Mouse (Mus musculus) lung, postnatal 14 days (tissue): ENCODE measurements around the gene Znrd1as.
A peak's percentile ranks its signal among the peaks of the same experiment; 100 is the strongest.

Experiments
- DNase-seq: peaks from one replicate; pipeline ENCODE4 v3.0.0; 2021

Znrd1as gene

GRCm38 (mm10) chr17:36957999-36958743, at the start of gene Znrd1as, which contains the start of gene Znrd1:
Gene Znrd1as (plus strand): TSS chr17:36958592.
Gene Znrd1 (minus strand): TSS chr17:36958559.
- peak; percentile 94 for DNase-seq

DNA sequence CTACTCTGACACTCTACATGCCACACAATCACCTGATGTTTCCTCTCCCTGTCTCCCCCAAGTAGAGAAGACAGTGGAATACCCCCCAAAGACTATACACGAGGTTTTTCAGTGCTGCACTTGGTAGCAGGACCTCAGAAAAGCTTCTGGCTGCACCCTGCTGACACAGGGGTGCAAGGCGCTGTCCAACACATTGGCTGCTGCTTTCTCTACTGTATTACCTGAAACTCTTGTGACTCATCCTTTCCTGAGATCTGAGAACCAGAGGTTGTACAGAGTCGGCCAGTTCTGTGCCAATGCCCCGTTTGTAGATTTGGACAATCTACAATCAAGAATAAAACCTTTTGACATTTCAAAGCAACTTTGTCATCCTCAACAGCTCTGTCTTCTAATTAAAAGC, 48.6 kb upstream of the Znrd1as start:
- no peak for DNase-seq

DNA sequence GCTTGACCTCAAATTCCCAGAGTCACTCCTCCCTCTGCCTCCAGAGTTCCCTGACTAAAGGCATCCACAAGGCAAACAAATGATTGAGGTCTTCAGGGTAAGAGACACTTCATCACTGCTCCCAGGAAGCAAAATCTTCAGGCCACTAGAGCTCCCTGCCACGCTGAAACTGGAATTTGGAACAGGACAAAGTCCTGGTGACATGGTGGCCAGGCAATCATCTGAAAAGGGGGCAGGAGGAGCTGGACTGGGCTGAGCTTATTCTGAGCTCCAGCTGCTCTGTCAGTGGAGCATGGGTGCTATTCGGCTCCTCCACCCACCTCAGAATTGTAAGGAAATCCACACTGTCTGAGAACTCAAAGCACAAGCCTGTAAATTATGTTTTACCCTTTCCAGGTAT, 46.4 kb upstream of the Znrd1as start:
- DNase-seq: no peak

- DNase-seq: peak; percentile 89
Observed at GRCm38 (mm10) chr17:36914108-36914507, 44.3 kb upstream of the Znrd1as start.

- DNase-seq: peak; percentile 76
Observed at GRCm38 (mm10) chr17:36915076-36915475, 43.3 kb upstream of the Znrd1as start.

DNA sequence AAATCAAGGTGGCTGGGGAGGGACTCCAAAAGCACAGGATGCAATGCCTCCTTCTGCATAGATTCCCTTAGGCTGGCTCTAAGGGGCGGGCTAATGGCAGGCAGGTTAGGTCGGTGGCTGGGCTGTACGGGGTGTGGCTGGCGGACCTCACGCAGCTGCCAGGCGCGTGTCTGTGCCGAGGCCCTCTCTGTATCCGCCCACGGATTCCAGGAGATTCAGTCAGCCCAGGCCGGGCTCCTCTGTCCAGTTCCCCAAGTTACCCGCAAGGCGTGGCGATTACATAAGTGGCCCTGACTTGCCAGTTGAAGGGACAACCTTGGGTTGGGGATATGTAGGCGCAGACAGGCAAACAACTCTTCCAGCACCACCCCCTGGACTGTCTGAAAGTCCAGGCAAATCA, 38.2 kb upstream of the Znrd1as start:
- peak; percentile 17 for DNase-seq

- DNase-seq: no peak
Observed at GRCm38 (mm10) chr17:36922715-36923114, 35.7 kb upstream of the Znrd1as start.

GRCm38 (mm10) chr17:36923491-36923890, 34.9 kb upstream of the Znrd1as start:
- no peak for DNase-seq

DNA sequence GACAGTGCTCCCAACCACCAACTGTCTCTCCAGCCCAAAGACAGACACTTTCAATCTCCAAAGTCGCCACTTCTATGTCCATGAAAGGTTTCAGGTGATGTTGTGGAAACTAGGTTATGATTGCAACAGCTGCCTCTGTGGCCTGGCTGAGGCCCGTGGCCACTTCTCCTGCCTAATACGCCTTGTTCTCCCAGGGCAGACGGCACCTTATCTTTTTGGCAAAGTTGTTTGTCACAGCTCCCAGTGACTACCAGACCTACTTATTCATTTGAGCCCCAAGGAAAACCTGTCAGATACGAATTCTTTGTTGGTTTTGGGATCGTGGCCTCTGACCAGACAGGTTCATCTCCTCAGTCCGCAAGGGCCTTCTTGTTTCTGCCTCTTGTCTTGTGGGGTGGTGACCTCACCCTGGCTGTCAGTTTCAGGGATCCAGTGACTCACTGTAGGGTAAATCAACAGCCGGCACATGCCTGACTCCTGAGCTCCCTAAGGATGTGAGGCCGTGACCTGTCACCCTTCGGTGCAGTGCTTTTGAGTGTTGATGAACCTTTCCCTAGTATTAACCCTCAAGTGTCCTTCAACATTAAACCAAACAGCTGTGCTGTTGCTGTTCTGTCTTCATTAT, 30.8 kb upstream of the Znrd1as start:
- DNase-seq: no peak

DNA sequence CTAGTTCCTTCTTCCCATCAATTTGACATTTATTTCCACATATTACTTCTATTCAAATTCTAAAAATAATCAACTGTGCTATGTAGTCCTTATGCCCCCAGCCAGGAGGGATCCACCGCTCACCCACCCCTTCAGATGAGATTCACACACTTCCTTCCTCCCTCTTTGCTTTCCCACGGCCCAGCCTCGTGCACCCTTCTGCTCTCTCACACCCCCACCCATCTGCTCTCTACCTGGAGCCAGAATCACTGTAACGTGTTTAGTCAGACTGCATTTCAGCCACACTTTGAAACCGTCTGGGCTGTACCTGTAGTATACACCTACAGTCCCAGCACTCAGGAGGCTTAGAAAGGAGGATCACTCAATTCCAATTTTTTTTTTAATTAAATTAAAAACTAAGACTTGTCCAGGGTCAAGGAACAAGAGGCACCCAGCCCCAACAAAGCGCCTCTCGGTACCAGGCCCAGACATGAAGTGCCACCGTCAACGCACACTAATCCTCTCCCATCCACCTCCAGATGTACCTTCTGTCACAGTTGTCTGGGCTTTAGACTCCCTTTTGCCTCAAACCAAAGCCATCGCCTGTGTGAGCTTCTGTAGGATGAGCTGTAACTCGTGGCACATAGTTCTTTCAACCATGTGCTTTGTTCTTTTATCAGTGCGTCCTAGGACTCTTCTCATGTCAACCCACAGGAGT, 29.0 kb upstream of the Znrd1as start:
- DNase-seq: no peak

- no peak for DNase-seq
Observed at GRCm38 (mm10) chr17:36930233-36930632, 28.2 kb upstream of the Znrd1as start.

- DNase-seq: no peak
Observed at GRCm38 (mm10) chr17:36931130-36931529, 27.3 kb upstream of the Znrd1as start.

DNA sequence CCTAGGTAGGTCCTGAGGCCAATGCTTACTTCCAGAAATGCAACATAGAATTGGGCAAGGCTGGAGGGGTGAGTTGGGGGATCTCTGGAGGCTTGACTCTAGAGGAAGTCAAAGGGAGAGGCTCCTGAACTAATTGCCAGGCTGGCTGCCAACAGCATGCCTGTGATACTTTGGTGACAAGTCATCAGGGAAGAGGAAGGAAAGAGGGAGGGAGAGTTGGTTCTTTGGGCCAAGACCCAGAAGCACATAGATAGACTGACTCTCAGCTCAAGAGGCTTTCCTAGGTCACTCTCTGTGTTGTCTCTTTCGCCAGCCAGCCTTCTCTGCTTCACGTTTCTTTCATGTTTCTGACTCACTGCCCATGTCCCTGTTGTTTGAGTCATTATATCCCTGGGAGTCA, 26.6 kb upstream of the Znrd1as start:
- peak; percentile 64 for DNase-seq

- DNase-seq: no peak
Observed at GRCm38 (mm10) chr17:36938056-36938455, 20.3 kb upstream of the Znrd1as start.

DNA sequence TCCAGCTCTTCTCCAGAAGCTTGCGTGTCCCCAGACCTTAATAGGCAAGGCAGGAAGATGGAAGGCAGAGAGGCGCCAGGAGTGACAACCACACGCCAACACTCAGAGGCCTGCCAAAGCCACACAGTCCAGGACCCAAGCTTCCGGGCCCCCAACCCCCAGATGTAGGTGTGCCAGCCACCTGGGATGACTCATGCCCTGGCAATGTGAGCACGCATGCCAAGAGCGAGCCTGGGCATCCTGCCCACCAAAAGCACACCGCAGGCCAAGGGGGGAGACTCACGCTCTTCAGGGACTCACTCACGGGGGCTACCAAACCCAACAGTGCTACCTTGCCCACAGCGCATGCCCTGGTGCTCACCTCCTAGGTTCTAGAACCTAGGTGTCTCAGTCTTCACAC, 16.0 kb upstream of the Znrd1as start:
- peak; percentile 77 for DNase-seq

DNA sequence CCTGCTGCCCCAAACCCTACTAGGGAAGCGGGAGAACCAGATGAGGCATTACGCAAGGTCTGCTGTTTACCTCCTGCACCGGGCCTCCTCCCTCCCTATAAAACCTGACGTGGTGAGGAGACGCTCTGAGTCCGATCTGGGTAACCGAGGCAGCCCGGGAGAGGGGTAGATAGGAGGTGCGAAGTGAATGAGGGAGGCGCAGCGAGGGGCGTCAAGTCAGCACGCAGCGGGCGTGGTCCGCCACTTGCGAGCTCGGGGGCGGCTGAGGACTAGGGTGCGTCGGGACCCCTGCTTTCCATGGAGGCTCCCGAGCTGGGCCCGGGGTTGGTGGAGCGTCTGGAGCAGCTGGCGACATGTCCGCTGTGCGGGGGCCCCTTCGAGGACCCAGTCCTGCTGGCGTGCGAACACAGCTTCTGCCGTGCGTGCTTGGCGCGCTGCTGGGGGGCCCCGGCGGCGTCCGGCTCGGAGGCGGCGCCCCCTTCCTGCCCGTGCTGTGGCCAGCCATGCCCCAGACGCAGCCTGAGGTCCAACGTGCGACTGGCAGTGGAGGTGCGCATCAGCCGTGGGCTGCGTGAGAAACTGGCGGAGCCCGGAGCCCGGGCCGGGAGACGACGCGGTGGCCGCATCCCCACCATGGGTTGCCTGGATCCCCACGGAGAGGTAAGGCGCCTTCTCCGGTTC, 15.5 kb upstream of the Znrd1as start, which contains the start of gene Rnf39:
Gene Rnf39 (plus strand): TSS at position 128 of the 681 bp plus-strand sequence.
- DNase-seq: peak; percentile 20

GRCm38 (mm10) chr17:36943691-36944090, 14.7 kb upstream of the Znrd1as start:
- DNase-seq: no peak

GRCm38 (mm10) chr17:36944121-36944775, 14.1 kb upstream of the Znrd1as start:
- DNase-seq: no peak

GRCm38 (mm10) chr17:36947051-36947819, 11.2 kb upstream of the Znrd1as start:
- peak; percentile 41 for DNase-seq

GRCm38 (mm10) chr17:36948286-36948685, 10.1 kb upstream of the Znrd1as start:
- no peak for DNase-seq

- no peak for DNase-seq
Observed at GRCm38 (mm10) chr17:36949265-36949664, 9.1 kb upstream of the Znrd1as start.
